8 mouse cellular contexts compared by ENCODE assay signal in the genomic region with DNA sequence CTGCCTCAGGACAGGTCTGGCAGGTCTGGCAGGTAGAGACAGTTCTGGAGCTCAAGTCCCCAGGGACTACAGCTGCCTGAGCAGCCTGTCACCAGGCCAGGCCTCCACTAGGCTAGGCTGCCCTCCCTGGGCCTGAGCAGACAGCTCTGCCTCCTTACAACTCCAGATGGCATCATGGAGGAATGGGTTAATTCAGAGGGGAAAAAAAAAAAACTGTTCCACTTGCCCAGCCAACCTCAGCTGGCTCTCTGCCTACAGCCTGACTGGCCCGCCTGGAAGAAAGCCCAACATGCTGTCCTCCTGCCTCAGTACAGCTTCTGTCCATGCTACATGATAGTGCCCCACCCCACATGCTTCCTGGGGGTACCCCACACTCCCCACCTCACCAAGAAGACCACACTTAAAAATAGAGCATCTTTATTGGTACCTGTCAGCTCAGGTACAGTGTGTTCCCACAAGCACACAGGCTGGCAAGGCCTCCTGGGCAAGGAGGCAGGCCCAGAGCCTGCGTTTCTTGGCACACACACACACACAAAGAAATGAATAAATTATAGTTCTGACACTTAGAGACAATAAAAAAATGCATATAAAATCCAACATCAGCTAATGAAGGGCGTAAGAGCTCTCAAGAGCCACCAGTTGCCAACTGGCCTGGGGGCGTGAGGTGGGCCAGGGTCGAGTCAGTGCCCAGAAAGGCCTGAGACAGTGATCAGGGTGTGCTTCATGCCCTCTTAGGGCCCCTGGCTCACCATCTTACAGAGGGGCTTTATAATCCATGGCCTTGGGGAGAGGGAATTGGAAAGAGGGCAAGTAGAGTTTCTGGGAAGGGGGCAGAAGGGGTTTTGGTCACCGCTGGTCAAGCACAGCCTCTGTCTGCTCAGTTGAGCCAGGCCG. TPM values are rescaled to one million over a fixed set of nuclear protein-coding genes. Genes with fewer than 3 reads are reported as not detected.
DNase-seq lines count a peak whose midpoint lies in the region; ATAC-seq lines count a peak whose summit lies in the region.

No protein-coding gene starts in this region.

- WGBS in embryonic facial prominence, embryonic 13.5 days = 80% methylated on average over 7 of the region's 7 CpGs
- 87% methylated on average over 7 of the region's 7 CpGs for WGBS in embryonic facial prominence, embryonic 10.5 days
- 75% methylated on average over 7 of the region's 7 CpGs for WGBS in heart, embryonic 16.5 days

- H3K9me3 ChIP-seq in embryonic facial prominence, embryonic 13.5 days = no peaks in the 10 kb centered on the region
- H3K9me3 ChIP-seq in embryonic facial prominence, embryonic 10.5 days = no peaks in the 10 kb centered on the region
- H3K9me3 ChIP-seq in heart, embryonic 16.5 days (replicated peaks; ENCODE audit: control insufficient read depth, low read length) = no peaks in the 10 kb centered on the region

- no peaks in the 10 kb centered on the region for H3K27me3 ChIP-seq in embryonic facial prominence, embryonic 13.5 days
- no peaks in the 10 kb centered on the region for H3K27me3 ChIP-seq in embryonic facial prominence, embryonic 10.5 days (replicated peaks; ENCODE audit: low read depth, poor library complexity, severe bottlenecking)
- no peaks in the 10 kb centered on the region for H3K27me3 ChIP-seq in heart, embryonic 16.5 days (ENCODE audit: control insufficient read depth, insufficient read depth, low read length)

- no peak overlapping the region for H3K4me3 ChIP-seq in embryonic facial prominence, embryonic 13.5 days
- H3K4me3 ChIP-seq in embryonic facial prominence, embryonic 10.5 days = no peak overlapping the region
- no peak overlapping the region for H3K4me3 ChIP-seq in heart, embryonic 16.5 days (ENCODE audit: low read length)

- H3K4me2 ChIP-seq in embryonic facial prominence, embryonic 13.5 days = no peak overlapping the region
- H3K4me2 ChIP-seq in heart, embryonic 16.5 days (ENCODE audit: low read depth, low read length) = no peak overlapping the region

- H3K27ac ChIP-seq in embryonic facial prominence, embryonic 13.5 days = peak overlapping the region; percentile 5; the same call in 1 of the 2 replicates
- H3K27ac ChIP-seq in embryonic facial prominence, embryonic 10.5 days (replicated peaks) = no peak overlapping the region; the same call in 1 of the 2 replicates
- H3K27ac ChIP-seq in heart, embryonic 16.5 days (ENCODE audit: low read length) = peak overlapping the region; percentile 61

- peaks cover 12% of the 10 kb centered on the region for H3K4me1 ChIP-seq in embryonic facial prominence, embryonic 13.5 days
- H3K4me1 ChIP-seq in embryonic facial prominence, embryonic 10.5 days = peaks cover 18% of the 10 kb centered on the region
- peaks cover 20% of the 10 kb centered on the region for H3K4me1 ChIP-seq in heart, embryonic 16.5 days (ENCODE audit: control insufficient read depth, insufficient read depth, low read length)

- ATAC-seq in embryonic facial prominence, embryonic 13.5 days (ENCODE audit: insufficient number of reproducible peaks, insufficient read depth, low FRiP score, low TSS enrichment, low read depth) = no peak
- ATAC-seq in heart, embryonic 16.5 days (replicated peaks; ENCODE audit: extremely low read depth, insufficient read depth, low FRiP score) = no peak; the same call in 1 of the 2 replicates
- no peak for ATAC-seq in erythroid progenitor cell, adult 5-6 weeks (replicated peaks; ENCODE audit: low FRiP score, poor library complexity, severe bottlenecking)

- peaks cover 32% of the 10 kb centered on the region for H3K36me3 ChIP-seq in embryonic facial prominence, embryonic 13.5 days
- peaks cover 43% of the 10 kb centered on the region for H3K36me3 ChIP-seq in embryonic facial prominence, embryonic 10.5 days (replicated peaks)
- peaks cover 27% of the 10 kb centered on the region for H3K36me3 ChIP-seq in heart, embryonic 16.5 days (ENCODE audit: control insufficient read depth, insufficient read depth)

- no peak for DNase-seq in embryonic facial prominence, embryonic 10.5 days (ENCODE audit: low spot score)
- peak; percentile 66 for DNase-seq in right cerebral cortex, adult 18-20 months
- no peak for DNase-seq in right cerebral cortex, postnatal 25 days
- peak; percentile 52 for DNase-seq in lung, postnatal 10 days
- DNase-seq in c-Kit-positive CD71-positive TER-119-positive erythroid progenitor cells, embryonic 14.5 days (ENCODE audit: low spot score) = no peak

- H3K9ac ChIP-seq in embryonic facial prominence, embryonic 13.5 days = 0 out of 2 replicates have a peak overlapping the region, but pooled peaks have one; percentile 22
- peak overlapping the region; percentile 51 for H3K9ac ChIP-seq in heart, embryonic 16.5 days (ENCODE audit: low read length)

RNA-seq across cellular contexts. Expression of a gene that starts 13.4 kb away (rescaled TPM):
- polyA plus RNA-seq in embryonic facial prominence, embryonic 13.5 days (2015; fragmentation: Nextera tagmentation; extraction: Ambion mirVana) = 3.3 and 4.5 TPM in 2 replicates
- 3.1 and 4.8 TPM in 2 replicates for polyA plus RNA-seq in embryonic facial prominence, embryonic 10.5 days (2016; fragmentation: Nextera tagmentation; extraction: Ambion mirVana)
- polyA plus RNA-seq in heart, embryonic 16.5 days (2015; fragmentation: Nextera tagmentation; extraction: Ambion mirVana) = 6.5 and 9.4 TPM in 2 replicates
- total RNA-seq in erythroid progenitor cell, adult 5-6 weeks (2015; ENCODE audit: low replicate concordance) = 2.1 and 2.2 TPM in 2 replicates
- total RNA-seq in erythroid progenitor cell, adult 5-6 weeks (2017; ENCODE audit: low replicate concordance) = 1.4 and 3.0 TPM in 2 replicates

RNA-seq across cellular contexts. Expression of a gene that starts 33.6 kb away (rescaled TPM):
- polyA plus RNA-seq in embryonic facial prominence, embryonic 13.5 days (2015; fragmentation: Nextera tagmentation; extraction: Ambion mirVana) = 0.28 and 0.54 TPM in 2 replicates
- polyA plus RNA-seq in embryonic facial prominence, embryonic 10.5 days (2016; fragmentation: Nextera tagmentation; extraction: Ambion mirVana) = 0.43 and 0.47 TPM in 2 replicates
- polyA plus RNA-seq in heart, embryonic 16.5 days (2015; fragmentation: Nextera tagmentation; extraction: Ambion mirVana) = 0.37 and 0.39 TPM in 2 replicates
- 2.1 TPM in 1 of 2 replicates, not detected in the other for total RNA-seq in erythroid progenitor cell, adult 5-6 weeks (2015; ENCODE audit: low replicate concordance)
- total RNA-seq in erythroid progenitor cell, adult 5-6 weeks (2017; ENCODE audit: low replicate concordance) = 1.5 TPM in 1 of 2 replicates, not detected in the other

RNA-seq across cellular contexts. Expression of a gene that starts 33.6 kb away (rescaled TPM):
- polyA plus RNA-seq in embryonic facial prominence, embryonic 13.5 days (2015; fragmentation: Nextera tagmentation; extraction: Ambion mirVana) = 28.0 and 31.9 TPM in 2 replicates
- polyA plus RNA-seq in embryonic facial prominence, embryonic 10.5 days (2016; fragmentation: Nextera tagmentation; extraction: Ambion mirVana) = 27.9 and 29.2 TPM in 2 replicates
- polyA plus RNA-seq in heart, embryonic 16.5 days (2015; fragmentation: Nextera tagmentation; extraction: Ambion mirVana) = 22.4 and 23.1 TPM in 2 replicates
- 2.5 and 4.2 TPM in 2 replicates for total RNA-seq in erythroid progenitor cell, adult 5-6 weeks (2015; ENCODE audit: low replicate concordance)
- 0.90 and 2.3 TPM in 2 replicates for total RNA-seq in erythroid progenitor cell, adult 5-6 weeks (2017; ENCODE audit: low replicate concordance)

RNA-seq across cellular contexts. Expression of a gene that starts 52.4 kb away (rescaled TPM):
- polyA plus RNA-seq in embryonic facial prominence, embryonic 13.5 days (2015; fragmentation: Nextera tagmentation; extraction: Ambion mirVana) = 0.14 and 0.22 TPM in 2 replicates
- 0.04 and 0.38 TPM in 2 replicates for polyA plus RNA-seq in embryonic facial prominence, embryonic 10.5 days (2016; fragmentation: Nextera tagmentation; extraction: Ambion mirVana)
- 54.9 and 56.1 TPM in 2 replicates for polyA plus RNA-seq in heart, embryonic 16.5 days (2015; fragmentation: Nextera tagmentation; extraction: Ambion mirVana)
- total RNA-seq in erythroid progenitor cell, adult 5-6 weeks (2015; ENCODE audit: low replicate concordance) = not detected in 2 replicates
- not detected in 2 replicates for total RNA-seq in erythroid progenitor cell, adult 5-6 weeks (2017; ENCODE audit: low replicate concordance)

Comparison
In these comparisons a context has a peak if more than half of its experiments do, and no peak if none do; other contexts are left out.
1. DNase-seq: peak in right cerebral cortex, adult 18-20 months (single experiment) and lung, postnatal 10 days (single experiment); none in embryonic facial prominence, embryonic 10.5 days (single experiment), right cerebral cortex, postnatal 25 days (single experiment) and c-Kit-positive CD71-positive TER-119-positive erythroid progenitor cells, embryonic 14.5 days (single experiment).